Mouse (Mus musculus) monocyte, adult 5-6 weeks (primary cell): ENCODE measurements around the gene Map3k9. TPM values are rescaled to one million over a fixed set of nuclear protein-coding genes. Genes with fewer than 3 reads are reported as not detected.
A peak's percentile ranks its signal among the peaks of the same experiment; 100 is the strongest.

Experiments
- ATAC-seq: fragments of 153-309, 156-312 bp; replicated peaks from 2 replicates; pipeline ENCODE4 v1.8.0; 2017; ENCODE audit warnings: mild to moderate bottlenecking; ENCODE audit not compliant: low TSS enrichment, insufficient number of reproducible peaks, severe bottlenecking, poor library complexity, low FRiP score
- total RNA-seq: library from RNA; stranded (forward); fragments of 200-1000, 200-491, 200-594 nt; gene quantifications from 3 replicates; pipeline ENCODE4 v1.2.3, GENCODE M21; 2017

The Map3k9 gene
- 3.7 to 4.4 TPM (median 4.4 TPM) in 3 replicates for total RNA-seq

- ATAC-seq: peak; percentile 96
Observed at GRCm38 (mm10) chr12:81781105-81781909, at the start of gene Map3k9. TSS of gene Map3k9 (minus strand) at chr12:81781175.

- no peak for ATAC-seq
Observed at GRCm38 (mm10) chr12:81828355-81828754, 47.4 kb upstream of the Map3k9 start.

- ATAC-seq: no peak
Observed at GRCm38 (mm10) chr12:81822778-81823480, 42.0 kb upstream of the Map3k9 start.

GRCm38 (mm10) chr12:81822176-81822575 lies 41.2 kb upstream of the Map3k9 start:
- no peak for ATAC-seq

GRCm38 (mm10) chr12:81820700-81821099 lies 39.7 kb upstream of the Map3k9 start:
- no peak for ATAC-seq

GRCm38 (mm10) chr12:81817126-81817505 lies 36.1 kb upstream of the Map3k9 start:
- no peak for ATAC-seq

- no peak for ATAC-seq
Observed at GRCm38 (mm10) chr12:81816330-81817125, 35.6 kb upstream of the Map3k9 start.

GRCm38 (mm10) chr12:81814742-81815141 lies 33.8 kb upstream of the Map3k9 start:
- ATAC-seq: no peak

- no peak for ATAC-seq
Observed at GRCm38 (mm10) chr12:81810417-81810816, 29.4 kb upstream of the Map3k9 start.

- no peak for ATAC-seq
Observed at GRCm38 (mm10) chr12:81808596-81808995, 27.6 kb upstream of the Map3k9 start.

GRCm38 (mm10) chr12:81807953-81808352 lies 27.0 kb upstream of the Map3k9 start:
- no peak for ATAC-seq

GRCm38 (mm10) chr12:81807529-81807837 lies 26.5 kb upstream of the Map3k9 start:
- no peak for ATAC-seq

GRCm38 (mm10) chr12:81806759-81807528 lies 26.0 kb upstream of the Map3k9 start:
- peak; percentile 48; the same call in 1 of the 2 replicates for ATAC-seq

GRCm38 (mm10) chr12:81806114-81806513 lies 25.1 kb upstream of the Map3k9 start:
- ATAC-seq: no peak

GRCm38 (mm10) chr12:81803803-81804202 lies 22.8 kb upstream of the Map3k9 start:
- no peak for ATAC-seq

GRCm38 (mm10) chr12:81803016-81803415 lies 22.0 kb upstream of the Map3k9 start:
- no peak for ATAC-seq

- no peak for ATAC-seq
Observed at GRCm38 (mm10) chr12:81801134-81801533, 20.2 kb upstream of the Map3k9 start.

GRCm38 (mm10) chr12:81796541-81796940 lies 15.6 kb upstream of the Map3k9 start:
- peak; percentile 72 for ATAC-seq
